Mouse (Mus musculus): Measurements from ENCODE around the gene Prima1.

Prima1 gene

GRCm38 (mm10) chr12:103242083-103242581, at the start of gene Prima1:
Gene Prima1, minus strand, starts transcription at chr12:103242150.
- DNase-seq (ENCODE audit: low read depth, low spot score): peak; percentile 61

GRCm38 (mm10) chr12:103287276-103287675, 45.3 kb upstream of the Prima1 start:
- no peak for DNase-seq (ENCODE audit: low read depth, low spot score)

GRCm38 (mm10) chr12:103283411-103283810, 41.5 kb upstream of the Prima1 start:
- DNase-seq (ENCODE audit: low read depth, low spot score): no peak

- no peak for DNase-seq (ENCODE audit: low read depth, low spot score)
Measured at GRCm38 (mm10) chr12:103282936-103283335, 41.0 kb upstream of the Prima1 start.

GRCm38 (mm10) chr12:103281912-103282311, 40.0 kb upstream of the Prima1 start:
- DNase-seq (ENCODE audit: low read depth, low spot score): no peak

GRCm38 (mm10) chr12:103281491-103281890, 39.5 kb upstream of the Prima1 start:
- no peak for DNase-seq (ENCODE audit: low read depth, low spot score)

GRCm38 (mm10) chr12:103276422-103276821, 34.5 kb upstream of the Prima1 start:
- DNase-seq (ENCODE audit: low read depth, low spot score): no peak

GRCm38 (mm10) chr12:103273732-103274131, 31.8 kb upstream of the Prima1 start:
- no peak for DNase-seq (ENCODE audit: low read depth, low spot score)

- no peak for DNase-seq (ENCODE audit: low read depth, low spot score)
Measured at GRCm38 (mm10) chr12:103273051-103273450, 31.1 kb upstream of the Prima1 start.

- no peak for DNase-seq (ENCODE audit: low read depth, low spot score)
Measured at GRCm38 (mm10) chr12:103272176-103272575, 30.2 kb upstream of the Prima1 start.

- DNase-seq (ENCODE audit: low read depth, low spot score): no peak
Measured at GRCm38 (mm10) chr12:103266605-103267004, 24.7 kb upstream of the Prima1 start.

GRCm38 (mm10) chr12:103262017-103262865, 20.3 kb upstream of the Prima1 start:
- no peak for DNase-seq (ENCODE audit: low read depth, low spot score)

GRCm38 (mm10) chr12:103252901-103253434, 11.0 kb upstream of the Prima1 start:
- DNase-seq (ENCODE audit: low read depth, low spot score): no peak

GRCm38 (mm10) chr12:103251151-103251550, 9.2 kb upstream of the Prima1 start:
- no peak for DNase-seq (ENCODE audit: low read depth, low spot score)

GRCm38 (mm10) chr12:103250333-103250732, 8.4 kb upstream of the Prima1 start:
- no peak for DNase-seq (ENCODE audit: low read depth, low spot score)

GRCm38 (mm10) chr12:103243041-103243440, 1.1 kb upstream of the Prima1 start:
- no peak for DNase-seq (ENCODE audit: low read depth, low spot score)

- DNase-seq (ENCODE audit: low read depth, low spot score): peak; percentile 53
Measured at GRCm38 (mm10) chr12:103242591-103243025, 658 bp upstream of the Prima1 start.

- no peak for DNase-seq (ENCODE audit: low read depth, low spot score)
Measured at GRCm38 (mm10) chr12:103241311-103242082, 453 bp downstream of the Prima1 start.

- DNase-seq (ENCODE audit: low read depth, low spot score): no peak
Measured at GRCm38 (mm10) chr12:103238924-103239460, 3.0 kb downstream of the Prima1 start.

- DNase-seq (ENCODE audit: low read depth, low spot score): no peak
Measured at GRCm38 (mm10) chr12:103235856-103236255, 6.1 kb downstream of the Prima1 start.

GRCm38 (mm10) chr12:103235251-103235650, 6.7 kb downstream of the Prima1 start:
- no peak for DNase-seq (ENCODE audit: low read depth, low spot score)

GRCm38 (mm10) chr12:103229058-103229457, 12.9 kb downstream of the Prima1 start:
- DNase-seq (ENCODE audit: low read depth, low spot score): no peak

All from retina, postnatal 7 days (tissue).